In the genomic region with DNA sequence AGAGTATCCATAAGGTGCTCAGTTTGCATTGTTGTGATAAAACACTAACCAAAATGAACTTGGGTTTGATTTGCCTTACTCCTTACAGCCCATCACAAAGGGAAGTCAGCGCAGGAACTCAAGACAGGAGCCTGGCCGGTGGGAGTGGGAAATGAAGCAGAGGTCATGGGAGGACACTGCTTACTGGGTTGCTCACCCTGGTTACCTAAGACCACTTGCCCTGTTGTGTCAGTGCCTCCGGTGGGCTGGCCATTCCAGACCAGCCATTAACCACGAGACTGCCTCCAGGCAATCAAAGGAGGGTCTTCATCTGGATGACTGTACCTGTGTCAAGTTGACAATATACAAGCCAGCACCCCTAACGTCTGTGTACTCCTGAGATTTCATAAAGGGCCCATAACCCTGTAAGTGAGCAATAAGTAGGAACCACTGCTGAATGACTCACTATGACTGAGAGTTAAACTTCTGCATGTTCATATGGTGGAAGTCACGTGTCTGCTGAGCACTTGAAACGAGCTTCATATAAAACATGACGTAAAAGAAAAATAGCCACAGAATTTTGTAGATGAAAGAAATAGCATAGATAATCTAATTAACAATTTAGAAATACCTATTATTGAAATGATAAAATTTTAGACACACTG, we compare ENCODE assay signal across 27 mouse cellular contexts.
DNase-seq lines count a peak whose midpoint lies in the region; ATAC-seq lines count a peak whose summit lies in the region.
"Had no signal": no experiment of that assay in that cellular context is flagged by ENCODE, and none has a peak within 500 bp of the region (broad histone marks: within the 10 kb centered on the region; RNA-seq: fewer than 3 reads in every experiment).

No protein-coding gene starts in this region.

- H3K4me3 ChIP-seq in forebrain, embryonic 10.5 days: no peak overlapping the region
- H3K4me3 ChIP-seq: embryonic facial prominence, embryonic 13.5 days; embryonic facial prominence, embryonic 15.5 days; erythroblast, embryonic 14.5 days; forebrain, embryonic 13.5 days; forebrain, embryonic 15.5 days had no signal

- no peaks in the 10 kb centered on the region for H3K36me3 ChIP-seq in forebrain, embryonic 10.5 days (replicated peaks)
- H3K36me3 ChIP-seq: embryonic facial prominence, embryonic 13.5 days; embryonic facial prominence, embryonic 15.5 days; forebrain, embryonic 15.5 days; G1E had no signal

- H3K4me1 ChIP-seq in forebrain, embryonic 10.5 days: no peaks in the 10 kb centered on the region
- H3K4me1 ChIP-seq: embryonic facial prominence, embryonic 13.5 days; embryonic facial prominence, embryonic 15.5 days; forebrain, embryonic 13.5 days; forebrain, embryonic 15.5 days had no signal

- WGBS in forebrain, embryonic 10.5 days: 87% methylated on average over 8 of the region's 8 CpGs

- no peak overlapping the region for H3K27ac ChIP-seq in forebrain, embryonic 10.5 days
- H3K27ac ChIP-seq: embryonic facial prominence, embryonic 13.5 days; embryonic facial prominence, embryonic 15.5 days; forebrain, embryonic 13.5 days; forebrain, embryonic 15.5 days had no signal

- no peaks in the 10 kb centered on the region for H3K27me3 ChIP-seq in forebrain, embryonic 10.5 days (ENCODE audit: poor library complexity, severe bottlenecking)
- H3K27me3 ChIP-seq: CH12.LX; embryonic facial prominence, embryonic 13.5 days; embryonic facial prominence, embryonic 15.5 days; forebrain, embryonic 13.5 days; forebrain, embryonic 15.5 days had no signal

- DNase-seq in 416B (ENCODE audit: low read depth): peak; percentile 44
- no peak for DNase-seq in right cerebral cortex, postnatal 14 days
- DNase-seq in forebrain, embryonic 10.5 days (ENCODE audit: extremely low spot score, low spot score): no peak
- DNase-seq: adrenal gland, adult 8-10 months; adrenal gland, postnatal 14 days; adrenal gland, postnatal 36 days; cerebellum, adult 11 months; cerebellum, adult 18-20 months; cerebellum, adult 8-10 months; cerebellum, adult 9-11 months; cerebellum, postnatal 14 days; cerebellum, postnatal 36 days; embryo, embryonic 11 days; forebrain, postnatal 0 days had no signal

- no peaks in the 10 kb centered on the region for H3K9me3 ChIP-seq in forebrain, embryonic 10.5 days
- H3K9me3 ChIP-seq: embryonic facial prominence, embryonic 13.5 days; embryonic facial prominence, embryonic 15.5 days; forebrain, embryonic 13.5 days; forebrain, embryonic 15.5 days; G1E had no signal

- peak; percentile 66 for ATAC-seq in granulocyte monocyte progenitor cell, adult 5-6 weeks (replicated peaks; ENCODE audit: poor library complexity, severe bottlenecking)
- ATAC-seq in megakaryocyte, adult 5-6 weeks (ENCODE audit: poor library complexity, severe bottlenecking): peak; percentile 63
- no peak for ATAC-seq in frontal cortex, adult (ENCODE audit: low TSS enrichment)
- ATAC-seq: activated CD4-positive, CD25-positive, alpha-beta regulatory T cell, adult 4 months; CD4-positive, CD25-positive, alpha-beta regulatory T cell, adult 4 months; forebrain, embryonic 13.5 days; forebrain, embryonic 15.5 days; forebrain, postnatal 0 days; Patski had no signal
